Mouse (Mus musculus): ENCODE measurements at regions not wholly inside any gene's neighbourhood (a gene's known extent, or its start where the extent isn't known, plus 50 kb on each side); places are given as distances from the start of the nearest gene placed in this dataset.
A peak's percentile ranks its signal among the peaks of the same experiment; 100 is the strongest.

GRCm38 (mm10) chr15:74426989-74427388, 209.2 kb downstream of the Mroh4 start:
- no peak overlapping the region for H3K4me3 ChIP-seq (replicated peaks; ENCODE audit: extremely low read depth, low read depth, low read length)

GRCm38 (mm10) chr15:74423001-74423400, 213.2 kb downstream of the Mroh4 start:
- H3K4me3 ChIP-seq (replicated peaks; ENCODE audit: extremely low read depth, low read depth, low read length), result no peak overlapping the region
- 79% methylated on average over 3 of the region's 3 CpGs for WGBS
- no peaks in the 10 kb centered on the region for H3K4me1 ChIP-seq (ENCODE audit: control insufficient read depth, insufficient read depth, low read length)
- no peak for DNase-seq
- no peak for TF ChIP-seq CTCF (IDR thresholded peaks at IDR 0.05; ENCODE audit: insufficient read depth, low read length)
- TF ChIP-seq POLR2A (IDR thresholded peaks at IDR 0.05; ENCODE audit: borderline replicate concordance, extremely low read depth, low read depth, low read length), result no peak

More at GRCm38 (mm10) chr15:74426989-74427388, 209.2 kb downstream of the Mroh4 start:
- DNase-seq, result no peak
- H3K4me1 ChIP-seq (ENCODE audit: control insufficient read depth, insufficient read depth, low read length), result no peaks in the 10 kb centered on the region
- 77% methylated on average over 6 of the region's 6 CpGs for WGBS
- TF ChIP-seq POLR2A (IDR thresholded peaks at IDR 0.05; ENCODE audit: borderline replicate concordance, extremely low read depth, low read depth, low read length) (no peak), CTCF (IDR thresholded peaks at IDR 0.05; ENCODE audit: insufficient read depth, low read length) (no peak)

- H3K4me1 ChIP-seq (ENCODE audit: control insufficient read depth, insufficient read depth, low read length), result no peaks in the 10 kb centered on the region
- H3K4me3 ChIP-seq (replicated peaks; ENCODE audit: extremely low read depth, low read depth, low read length), result no peak overlapping the region
- TF ChIP-seq CTCF (IDR thresholded peaks at IDR 0.05; ENCODE audit: insufficient read depth, low read length), result no peak
- no peak for TF ChIP-seq POLR2A (IDR thresholded peaks at IDR 0.05; ENCODE audit: borderline replicate concordance, extremely low read depth, low read depth, low read length)
- 70% methylated on average over 8 of the region's 8 CpGs for WGBS
- DNase-seq, result no peak
Observed at GRCm38 (mm10) chr15:74420550-74420949, 215.6 kb downstream of the Mroh4 start.

- no peak for DNase-seq
- TF ChIP-seq CTCF (IDR thresholded peaks at IDR 0.05; ENCODE audit: insufficient read depth, low read length) (no peak), POLR2A (IDR thresholded peaks at IDR 0.05; ENCODE audit: borderline replicate concordance, extremely low read depth, low read depth, low read length) (no peak)
- no peak overlapping the region for H3K4me3 ChIP-seq (replicated peaks; ENCODE audit: extremely low read depth, low read depth, low read length)
- no peaks in the 10 kb centered on the region for H3K4me1 ChIP-seq (ENCODE audit: control insufficient read depth, insufficient read depth, low read length)
- WGBS, result 80% methylated on average over 7 of the region's 7 CpGs
Observed at GRCm38 (mm10) chr15:74418635-74419034, 217.5 kb downstream of the Mroh4 start.

GRCm38 (mm10) chr15:74413217-74413616, 222.9 kb downstream of the Mroh4 start:
- Histone ChIP-seq H3K4me3 (replicated peaks; ENCODE audit: extremely low read depth, low read depth, low read length) (no peak overlapping the region), H3K4me1 (ENCODE audit: control insufficient read depth, insufficient read depth, low read length) (no peaks in the 10 kb centered on the region)
- no peak for DNase-seq
- TF ChIP-seq POLR2A (IDR thresholded peaks at IDR 0.05; ENCODE audit: borderline replicate concordance, extremely low read depth, low read depth, low read length), result no peak
- no peak for TF ChIP-seq CTCF (IDR thresholded peaks at IDR 0.05; ENCODE audit: insufficient read depth, low read length)
- 46% methylated on average over 10 of the region's 10 CpGs for WGBS

GRCm38 (mm10) chr15:74412261-74412660, 223.9 kb downstream of the Mroh4 start:
- Histone ChIP-seq H3K4me1 (ENCODE audit: control insufficient read depth, insufficient read depth, low read length) (no peaks in the 10 kb centered on the region), H3K4me3 (replicated peaks; ENCODE audit: extremely low read depth, low read depth, low read length) (no peak overlapping the region)
- no peak for TF ChIP-seq POLR2A (IDR thresholded peaks at IDR 0.05; ENCODE audit: borderline replicate concordance, extremely low read depth, low read depth, low read length)
- no peak for TF ChIP-seq CTCF (IDR thresholded peaks at IDR 0.05; ENCODE audit: insufficient read depth, low read length)
- 73% methylated on average over 3 of the region's 3 CpGs for WGBS
- no peak for DNase-seq

- H3K4me3 ChIP-seq (replicated peaks; ENCODE audit: extremely low read depth, low read depth, low read length), result no peak overlapping the region
- peak; percentile 12 for DNase-seq
- WGBS, result 73% methylated on average over 3 of the region's 3 CpGs
- H3K4me1 ChIP-seq (ENCODE audit: control insufficient read depth, insufficient read depth, low read length), result no peaks in the 10 kb centered on the region
- peak; percentile 49 for TF ChIP-seq CTCF (IDR thresholded peaks at IDR 0.05; ENCODE audit: insufficient read depth, low read length)
- no peak for TF ChIP-seq POLR2A (IDR thresholded peaks at IDR 0.05; ENCODE audit: borderline replicate concordance, extremely low read depth, low read depth, low read length)
Observed at GRCm38 (mm10) chr15:74411097-74411496, 225.1 kb downstream of the Mroh4 start.

GRCm38 (mm10) chr15:74404866-74405265, 231.3 kb downstream of the Mroh4 start:
- 71% methylated on average over 6 of the region's 6 CpGs for WGBS
- no peak overlapping the region for H3K4me3 ChIP-seq (replicated peaks; ENCODE audit: extremely low read depth, low read depth, low read length)
- TF ChIP-seq POLR2A (IDR thresholded peaks at IDR 0.05; ENCODE audit: borderline replicate concordance, extremely low read depth, low read depth, low read length) (no peak), CTCF (IDR thresholded peaks at IDR 0.05; ENCODE audit: insufficient read depth, low read length) (no peak)
- DNase-seq, result no peak
- H3K4me1 ChIP-seq (ENCODE audit: control insufficient read depth, insufficient read depth, low read length), result no peaks in the 10 kb centered on the region

- DNase-seq, result no peak
- 70% methylated on average over 7 of the region's 7 CpGs for WGBS
- no peaks in the 10 kb centered on the region for H3K4me1 ChIP-seq (ENCODE audit: control insufficient read depth, insufficient read depth, low read length)
- no peak overlapping the region for H3K4me3 ChIP-seq (replicated peaks; ENCODE audit: extremely low read depth, low read depth, low read length)
- TF ChIP-seq POLR2A (IDR thresholded peaks at IDR 0.05; ENCODE audit: borderline replicate concordance, extremely low read depth, low read depth, low read length), result no peak
- TF ChIP-seq CTCF (IDR thresholded peaks at IDR 0.05; ENCODE audit: insufficient read depth, low read length), result no peak
Observed at GRCm38 (mm10) chr15:74401275-74401674, 234.9 kb downstream of the Mroh4 start.

- Histone ChIP-seq H3K4me1 (ENCODE audit: control insufficient read depth, insufficient read depth, low read length) (no peaks in the 10 kb centered on the region), H3K4me3 (replicated peaks; ENCODE audit: extremely low read depth, low read depth, low read length) (no peak overlapping the region)
- TF ChIP-seq CTCF (IDR thresholded peaks at IDR 0.05; ENCODE audit: insufficient read depth, low read length), result no peak
- TF ChIP-seq POLR2A (IDR thresholded peaks at IDR 0.05; ENCODE audit: borderline replicate concordance, extremely low read depth, low read depth, low read length), result no peak
- WGBS, result 81% methylated on average over 8 of the region's 8 CpGs
- no peak for DNase-seq
Observed at GRCm38 (mm10) chr15:74396029-74396428, 240.1 kb downstream of the Mroh4 start.
